Mouse (Mus musculus) stomach, embryonic 14.5 days (tissue): ENCODE results near the gene Gm39566. TPM values are rescaled to one million over a fixed set of nuclear protein-coding genes. Genes with fewer than 3 reads are reported as not detected.
A peak's percentile ranks its signal among the peaks of the same experiment; 100 is the strongest.

Source experiments
- ATAC-seq: fragments of 200-750 bp; cut with Nextera tagmentation; 2 replicates; pipeline ENCODE4 v1.8.0; 2017; ENCODE audit warnings: low read depth, moderate TSS enrichment; ENCODE audit not compliant: insufficient number of reproducible peaks, insufficient read depth, low FRiP score
- H3K27ac ChIP-seq: fragments of 300-500 bp; sonication (generic); 2 replicates; pipeline ENCODE4 v1.5.1; 2014; ENCODE audit warnings: mild to moderate bottlenecking, low read length, moderate library complexity, mixed read lengths
- H3K27me3 ChIP-seq: fragments of 300-500 bp; sonication (generic); 2 replicates; pipeline ENCODE4 v1.6.1; 2014; ENCODE audit warnings: low read length, control low read depth, mixed read lengths; ENCODE audit not compliant: control insufficient read depth, insufficient read depth
- H3K36me3 ChIP-seq: fragments of 300-500 bp; sonication (generic); 2 replicates; pipeline ENCODE4 v1.6.1; 2014; ENCODE audit warnings: mild to moderate bottlenecking, control low read depth, low read length, moderate library complexity, mixed read lengths; ENCODE audit not compliant: control insufficient read depth, insufficient read depth
- H3K4me1 ChIP-seq: fragments of 300-500 bp; sonication (generic); 2 replicates; pipeline ENCODE4 v1.6.1; 2014; ENCODE audit warnings: low read length, control low read depth, mixed read lengths; ENCODE audit not compliant: control insufficient read depth, insufficient read depth
- H3K4me2 ChIP-seq: fragments of 300-500 bp; sonication (generic); replicated peaks from 2 replicates; pipeline ENCODE4 v1.6.1; 2014; ENCODE audit warnings: low read depth, low read length, control low read depth
- H3K4me3 ChIP-seq: fragments of 300-500 bp; sonication (generic); 2 replicates; pipeline ENCODE4 v1.5.1; 2014; ENCODE audit warnings: low read depth, low read length, control low read depth
- H3K9ac ChIP-seq: fragments of 300-500 bp; sonication (generic); replicated peaks from 2 replicates; pipeline ENCODE4 v1.6.1; 2014; ENCODE audit warnings: low read depth, mild to moderate bottlenecking, control low read depth, low read length, moderate library complexity, mixed read lengths
- H3K9me3 ChIP-seq: fragments of 300-500 bp; sonication (generic); 2 replicates; pipeline ENCODE4 v1.6.1; 2016; ENCODE audit warnings: low read depth, low read length, control low read depth; ENCODE audit not compliant: control insufficient read depth
- WGBS: fragments of 180-500 bp; shearing (Covaris S2); extraction: QIAGEN DNeasy Blood & Tissue Kit; methylation state at CpG from one replicate; pipeline ENCODE4 v1.1.7; 2014; 5-methylcytosine and 5-hydroxymethylcytosine counted together
- polyA plus RNA-seq: library from polyadenylated mRNA; unstranded; fragments of >200 nt; fragmentation: Nextera tagmentation; extraction: Ambion mirVana; gene quantifications from 2 replicates; pipeline ENCODE4 v1.2.1, GENCODE M21; 2014

Gene Gm39566
- polyA plus RNA-seq, 1 experiment from 2014 or later: not detected

DNA sequence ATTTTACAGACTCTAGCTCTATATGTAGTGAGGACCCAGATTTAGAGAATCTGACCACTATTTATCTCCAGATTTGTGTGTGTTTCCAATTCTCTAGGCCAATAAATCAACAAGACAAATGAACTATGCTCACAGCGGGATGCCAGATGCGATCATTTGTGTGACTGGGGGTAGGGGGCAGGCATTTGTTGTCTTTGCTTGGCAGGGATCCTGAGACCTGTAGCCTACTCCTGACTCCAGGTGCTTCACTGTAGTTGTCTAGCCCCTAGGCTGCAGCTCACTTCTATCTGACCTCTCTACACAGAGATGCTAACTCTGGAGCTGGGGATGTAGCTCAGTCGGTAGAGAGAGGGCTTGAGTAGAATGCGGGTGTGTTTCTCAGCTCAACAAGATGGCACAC is 33.3 kb downstream of the Gm39566 start:
- no peak for ATAC-seq
- Histone ChIP-seq H3K4me2 (no peak overlapping the region), H3K9me3 (no peaks in the 10 kb centered on the region), H3K4me1 (peaks cover 3% of the 10 kb centered on the region; the same call in 1 of the 2 replicates), H3K4me3 (no peak overlapping the region), H3K27me3 (no peaks in the 10 kb centered on the region), H3K27ac (no peak overlapping the region), H3K9ac (no peak overlapping the region), H3K36me3 (peaks cover under 1% of the 10 kb centered on the region; the same call in 1 of the 2 replicates)
- WGBS: 24% methylated on average over 4 of the region's 4 CpGs

DNA sequence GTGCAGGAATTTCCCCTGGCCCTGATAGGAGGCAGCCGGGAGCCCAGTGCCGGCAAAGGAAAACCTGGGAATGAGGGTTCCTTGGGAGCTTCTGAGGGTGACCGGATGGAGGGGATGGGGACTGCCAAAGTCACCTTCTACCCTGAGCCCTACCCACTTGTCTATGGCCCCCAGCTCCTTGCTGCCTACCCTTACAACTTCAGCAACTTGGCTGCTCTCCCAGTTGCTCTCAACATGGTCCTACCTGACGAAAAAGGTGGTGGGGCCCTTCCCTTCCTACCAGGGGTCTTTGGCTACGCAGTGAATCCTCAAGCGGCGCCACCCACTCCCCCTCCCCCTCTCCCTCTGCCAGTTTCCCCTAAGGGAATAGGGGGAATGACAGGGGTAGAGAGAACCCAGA is 36.1 kb downstream of the Gm39566 start:
- Histone ChIP-seq H3K4me1 (no peaks in the 10 kb centered on the region), H3K9ac (no peak overlapping the region), H3K27ac (no peak overlapping the region), H3K4me2 (no peak overlapping the region), H3K9me3 (no peaks in the 10 kb centered on the region), H3K27me3 (no peaks in the 10 kb centered on the region), H3K4me3 (no peak overlapping the region), H3K36me3 (peaks cover 6% of the 10 kb centered on the region; the same call in 1 of the 2 replicates)
- ATAC-seq: no peak
- 49% methylated on average over 7 of the region's 7 CpGs for WGBS

GRCm38 (mm10) chr11:69778258-69778982 is 36.7 kb downstream of the Gm39566 start:
- no peak for ATAC-seq
- Histone ChIP-seq H3K36me3 (peaks cover 6% of the 10 kb centered on the region; the same call in 1 of the 2 replicates), H3K9ac (no peak overlapping the region), H3K27ac (no peak overlapping the region), H3K27me3 (no peaks in the 10 kb centered on the region), H3K4me2 (no peak overlapping the region), H3K4me3 (no peak overlapping the region), H3K4me1 (no peaks in the 10 kb centered on the region), H3K9me3 (no peaks in the 10 kb centered on the region)
- 68% methylated on average over 23 of the region's 23 CpGs for WGBS

DNA sequence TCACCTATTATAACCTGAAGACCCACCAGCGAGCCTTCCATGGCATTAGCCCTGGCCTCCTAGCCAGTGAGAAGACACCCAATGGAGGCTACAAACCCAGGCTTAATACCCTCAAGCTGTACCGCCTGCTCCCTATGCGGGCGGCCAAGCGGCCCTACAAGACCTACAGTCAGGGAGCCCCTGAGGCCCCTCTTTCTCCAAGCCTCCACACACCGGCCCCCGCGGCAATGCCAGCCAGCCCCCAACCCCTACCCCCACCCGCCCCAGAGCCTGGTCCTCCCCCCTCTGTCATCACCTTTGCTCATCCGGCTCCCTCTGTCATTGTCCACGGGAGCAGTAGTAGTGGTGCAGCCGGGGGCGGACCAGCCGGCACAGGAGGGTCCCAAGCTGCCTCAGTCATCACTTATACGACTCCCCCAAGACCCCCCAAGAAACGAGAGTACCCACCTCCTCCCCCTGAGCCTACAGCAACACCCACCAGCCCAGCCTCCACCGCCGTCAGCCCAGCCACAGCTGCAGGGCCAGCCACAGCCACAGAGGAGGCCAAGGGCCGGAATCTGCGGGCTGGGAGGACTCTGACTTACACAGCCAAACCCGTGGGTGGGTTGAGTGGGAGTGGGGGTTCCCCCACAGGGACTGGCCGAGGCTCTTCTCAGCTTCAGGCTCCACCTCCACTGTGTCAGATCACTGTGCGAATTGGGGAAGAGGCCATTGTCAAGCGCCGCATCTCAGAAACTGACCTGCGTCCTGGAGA is 37.4 kb downstream of the Gm39566 start:
- Histone ChIP-seq H3K36me3 (peaks cover 6% of the 10 kb centered on the region; the same call in 1 of the 2 replicates), H3K27me3 (no peaks in the 10 kb centered on the region), H3K9me3 (no peaks in the 10 kb centered on the region), H3K4me3 (no peak overlapping the region), H3K27ac (no peak overlapping the region), H3K4me1 (no peaks in the 10 kb centered on the region), H3K9ac (no peak overlapping the region), H3K4me2 (no peak overlapping the region)
- ATAC-seq: no peak
- 63% methylated on average over 26 of the region's 26 CpGs for WGBS

DNA sequence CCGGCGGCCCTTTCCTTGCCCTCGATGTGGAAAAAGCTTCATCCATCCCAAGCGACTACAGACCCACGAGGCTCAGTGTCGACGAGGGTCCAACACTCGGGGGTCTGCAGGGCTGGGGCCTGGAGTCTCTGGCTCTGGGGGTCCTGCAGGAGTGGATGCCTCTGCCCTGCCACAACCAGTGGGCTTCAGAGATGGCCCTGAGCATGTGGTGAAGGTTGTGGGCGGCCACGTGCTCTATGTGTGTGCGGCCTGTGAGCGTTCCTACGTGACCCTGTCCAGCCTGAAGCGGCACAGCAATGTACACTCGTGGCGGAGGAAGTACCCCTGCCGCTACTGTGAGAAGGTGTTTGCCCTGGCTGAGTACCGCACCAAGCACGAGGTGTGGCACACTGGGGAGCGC is 38.6 kb downstream of the Gm39566 start:
- no peak for ATAC-seq
- no peaks in the 10 kb centered on the region for H3K9me3 ChIP-seq
- peaks cover 6% of the 10 kb centered on the region; the same call in 1 of the 2 replicates for H3K36me3 ChIP-seq
- H3K4me1 ChIP-seq: no peaks in the 10 kb centered on the region
- no peak overlapping the region for H3K4me2 ChIP-seq
- H3K9ac ChIP-seq: no peak overlapping the region
- no peak overlapping the region for H3K4me3 ChIP-seq
- no peak overlapping the region for H3K27ac ChIP-seq
- H3K27me3 ChIP-seq: no peaks in the 10 kb centered on the region
- WGBS: 83% methylated on average over 20 of the region's 20 CpGs

DNA sequence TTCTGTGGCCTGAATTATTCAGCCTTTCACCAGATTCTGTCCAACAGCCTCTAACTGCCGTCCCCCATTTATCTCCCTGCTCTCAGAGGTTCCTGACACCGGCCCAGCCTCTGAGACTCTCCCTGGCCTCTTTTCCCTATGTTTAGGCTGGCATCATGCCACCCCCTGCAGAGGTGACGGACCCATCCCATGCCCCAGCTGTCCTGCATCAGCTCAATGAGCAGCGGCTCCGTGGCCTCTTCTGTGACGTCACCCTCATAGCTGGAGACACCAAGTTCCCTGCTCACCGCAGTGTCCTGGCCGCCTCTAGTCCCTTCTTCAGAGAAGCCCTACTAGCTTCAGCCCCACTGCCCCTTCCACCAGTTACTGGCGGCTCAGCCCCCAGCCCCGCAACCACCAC is 39.4 kb downstream of the Gm39566 start:
- ATAC-seq: no peak
- WGBS: 52% methylated on average over 10 of the region's 10 CpGs
- no peak overlapping the region for H3K4me3 ChIP-seq

DNA sequence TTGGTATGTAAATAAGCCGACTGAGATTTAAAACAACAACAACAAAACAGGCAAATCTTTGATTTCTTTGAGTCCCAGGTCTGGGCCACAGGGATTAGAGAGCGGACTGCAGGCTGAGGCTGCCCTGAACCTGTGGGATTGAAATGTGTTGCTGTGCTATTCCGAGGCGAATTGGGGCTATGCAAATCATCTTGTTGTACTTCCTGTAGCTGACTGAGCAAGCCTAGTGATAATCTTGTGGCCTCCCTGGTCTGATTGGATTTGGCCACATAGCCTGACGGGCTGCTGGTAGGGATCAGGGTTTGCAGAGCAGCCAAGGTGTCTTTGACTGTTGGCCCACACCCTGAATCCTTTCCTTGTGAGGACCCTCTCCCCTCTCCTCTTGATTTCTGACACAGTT is 40.1 kb downstream of the Gm39566 start:
- Histone ChIP-seq H3K9me3 (no peaks in the 10 kb centered on the region), H3K9ac (no peak overlapping the region), H3K4me1 (no peaks in the 10 kb centered on the region), H3K36me3 (peaks cover 6% of the 10 kb centered on the region; the same call in 1 of the 2 replicates), H3K4me3 (no peak overlapping the region), H3K27me3 (no peaks in the 10 kb centered on the region), H3K27ac (no peak overlapping the region), H3K4me2 (no peak overlapping the region)
- WGBS: 66% methylated on average over 5 of the region's 5 CpGs
- ATAC-seq: no peak

More for the DNA sequence above, 39.4 kb downstream of the Gm39566 start:
- Histone ChIP-seq H3K4me1 (no peaks in the 10 kb centered on the region), H3K9ac (no peak overlapping the region), H3K27ac (no peak overlapping the region), H3K36me3 (peaks cover 6% of the 10 kb centered on the region; the same call in 1 of the 2 replicates), H3K9me3 (no peaks in the 10 kb centered on the region), H3K4me2 (no peak overlapping the region), H3K27me3 (no peaks in the 10 kb centered on the region)

- Histone ChIP-seq H3K27ac (peak overlapping the region; percentile 48; the same call in 1 of the 2 replicates), H3K9ac (peak overlapping the region; percentile 21; the same call in 1 of the 2 replicates), H3K4me2 (peak overlapping the region; percentile 73)
These were observed 47.5 kb downstream of the Gm39566 start for GRCm38 (mm10) chr11:69767625-69767909.

More at GRCm38 (mm10) chr11:69767625-69767909, 47.5 kb downstream of the Gm39566 start:
- Histone ChIP-seq H3K27me3 (no peaks in the 10 kb centered on the region), H3K4me3 (peak overlapping the region; percentile 95; the same call in 1 of the 2 replicates), H3K9me3 (no peaks in the 10 kb centered on the region), H3K4me1 (peaks cover 19% of the 10 kb centered on the region), H3K36me3 (no peaks in the 10 kb centered on the region)
- 39% methylated on average over 4 of the region's 4 CpGs for WGBS
- no peak for ATAC-seq
